Mouse (Mus musculus): ENCODE measurements around the gene Gucd1. TPM values are rescaled to one million over a fixed set of nuclear protein-coding genes. Genes with fewer than 3 reads are reported as not detected.

Gene Gucd1
- total RNA-seq, 2 experiments from 2014 or later: 42.4 to 44.6 TPM

GRCm38 (mm10) chr10:75332268-75332667 lies 185.5 kb downstream of the Gucd1 start:
- no peak for DNase-seq (ENCODE audit: low spot score in 2 of 2)

GRCm38 (mm10) chr10:75328201-75328704 lies 189.5 kb downstream of the Gucd1 start:
- DNase-seq (ENCODE audit: low spot score in 2 of 2): no peak

GRCm38 (mm10) chr10:75327081-75327480 lies 190.7 kb downstream of the Gucd1 start:
- no peak for DNase-seq (ENCODE audit: low spot score in 2 of 2)

DNA sequence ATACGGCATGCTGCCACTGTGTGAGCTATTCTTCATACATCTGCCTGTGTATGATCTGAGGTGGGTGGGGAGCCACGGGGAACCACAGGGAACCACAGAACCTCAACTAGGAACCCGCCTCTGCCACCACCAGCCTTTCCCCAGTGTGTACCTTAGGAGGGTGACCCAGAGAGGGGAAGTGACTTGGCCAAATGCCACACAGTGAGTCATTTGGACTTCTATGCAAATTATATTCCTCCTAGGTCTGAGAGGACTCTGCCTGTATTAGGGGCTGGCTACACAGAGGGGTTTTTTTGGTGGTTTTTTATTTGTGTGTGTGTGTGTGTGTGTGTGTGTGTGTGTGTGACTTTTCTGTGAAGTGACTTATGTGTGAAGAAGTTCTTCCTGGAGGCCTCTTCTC lies 191.2 kb downstream of the Gucd1 start:
- DNase-seq (ENCODE audit: low spot score in 2 of 2): no peak

DNA sequence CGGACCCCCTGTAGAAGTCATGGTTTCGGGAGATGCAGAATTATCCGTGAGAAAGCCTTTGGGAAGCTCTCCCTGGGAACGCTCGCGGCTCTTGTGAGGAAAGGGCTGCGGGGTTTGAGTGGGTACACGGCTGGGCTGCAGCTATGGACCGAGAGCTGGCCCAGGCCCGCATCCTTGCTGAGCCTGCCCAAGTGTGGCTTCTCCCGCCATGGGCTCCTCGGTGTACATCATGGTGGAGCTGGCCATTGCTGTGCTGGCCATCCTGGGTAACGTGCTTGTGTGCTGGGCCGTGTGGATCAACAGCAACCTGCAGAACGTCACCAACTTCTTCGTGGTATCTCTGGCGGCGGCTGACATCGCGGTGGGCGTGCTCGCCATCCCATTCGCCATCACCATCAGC lies 192.0 kb downstream of the Gucd1 start:
- DNase-seq (ENCODE audit: low spot score in 2 of 2): no peak

- no peak for DNase-seq (ENCODE audit: low spot score in 2 of 2)
Measured at GRCm38 (mm10) chr10:75324391-75324790, 193.4 kb downstream of the Gucd1 start.

- DNase-seq (ENCODE audit: low spot score in 2 of 2): no peak
Measured at GRCm38 (mm10) chr10:75323986-75324385, 193.8 kb downstream of the Gucd1 start.

- DNase-seq (ENCODE audit: low spot score in 2 of 2): no peak
Measured at GRCm38 (mm10) chr10:75322966-75323365, 194.8 kb downstream of the Gucd1 start.

DNA sequence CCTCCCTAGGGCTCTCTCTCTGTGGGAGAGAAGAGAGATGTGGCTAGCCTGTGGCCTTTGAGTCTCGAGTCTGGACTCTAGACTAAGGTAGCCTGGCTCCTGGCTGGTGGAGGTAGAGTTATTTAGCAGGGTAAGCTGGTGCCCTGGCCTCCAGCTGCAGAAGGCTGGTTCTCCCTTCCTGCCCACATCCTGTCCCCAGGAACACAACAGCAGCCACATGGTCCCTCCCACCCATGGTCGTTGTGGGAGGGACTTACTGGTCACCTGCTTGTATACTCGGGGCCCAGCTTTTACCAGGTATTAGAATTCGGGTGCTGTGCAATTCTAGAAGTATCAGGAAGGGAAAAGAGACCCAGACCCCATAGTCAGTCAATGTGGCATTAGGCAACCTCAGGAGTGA lies 197.5 kb downstream of the Gucd1 start:
- DNase-seq (ENCODE audit: low spot score in 2 of 2): no peak

- no peak for DNase-seq (ENCODE audit: low spot score in 2 of 2)
Measured at GRCm38 (mm10) chr10:75318206-75318605, 199.6 kb downstream of the Gucd1 start.

- DNase-seq (ENCODE audit: low spot score in 2 of 2): peak; percentile 38 to 40
Measured at GRCm38 (mm10) chr10:75316908-75317761, 200.6 kb downstream of the Gucd1 start.

- no peak for DNase-seq (ENCODE audit: low spot score in 2 of 2)
Measured at GRCm38 (mm10) chr10:75316872-75316907, 201.1 kb downstream of the Gucd1 start, which contains the start of gene Adora2a. Adora2a (plus strand) TSS chr10:75316877.

- DNase-seq (ENCODE audit: low spot score in 2 of 2): no peak
Measured at GRCm38 (mm10) chr10:75316472-75316871, 201.3 kb downstream of the Gucd1 start.

- DNase-seq (ENCODE audit: low spot score in 2 of 2): no peak
Measured at GRCm38 (mm10) chr10:75315756-75316155, 202.0 kb downstream of the Gucd1 start.

GRCm38 (mm10) chr10:75314190-75314980 lies 203.4 kb downstream of the Gucd1 start:
- no peak for DNase-seq (ENCODE audit: low spot score in 2 of 2)

GRCm38 (mm10) chr10:75312361-75312760 lies 205.4 kb downstream of the Gucd1 start:
- DNase-seq (ENCODE audit: low spot score in 2 of 2): no peak

DNA sequence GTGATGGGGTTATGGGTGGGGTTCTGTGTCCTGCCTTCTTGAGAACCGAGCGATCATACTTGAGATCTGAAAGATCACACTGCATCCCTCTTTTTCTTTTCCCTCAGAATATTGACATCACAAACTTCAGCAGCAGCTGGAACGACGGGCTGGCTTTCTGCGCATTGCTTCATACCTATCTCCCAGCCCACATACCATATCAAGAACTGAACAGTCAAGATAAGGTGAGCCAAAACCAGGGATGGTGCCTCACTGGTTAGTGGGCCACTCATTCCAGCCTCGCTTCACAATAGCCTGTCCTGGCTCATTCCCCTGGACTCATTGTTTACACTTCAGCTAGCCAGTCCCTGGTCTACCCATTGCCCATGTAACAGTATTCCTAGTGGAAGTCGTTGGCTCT lies 210.6 kb downstream of the Gucd1 start:
- DNase-seq (ENCODE audit: low spot score in 2 of 2): no peak

GRCm38 (mm10) chr10:75304413-75304812 lies 213.4 kb downstream of the Gucd1 start:
- DNase-seq (ENCODE audit: low spot score in 2 of 2): no peak

DNA sequence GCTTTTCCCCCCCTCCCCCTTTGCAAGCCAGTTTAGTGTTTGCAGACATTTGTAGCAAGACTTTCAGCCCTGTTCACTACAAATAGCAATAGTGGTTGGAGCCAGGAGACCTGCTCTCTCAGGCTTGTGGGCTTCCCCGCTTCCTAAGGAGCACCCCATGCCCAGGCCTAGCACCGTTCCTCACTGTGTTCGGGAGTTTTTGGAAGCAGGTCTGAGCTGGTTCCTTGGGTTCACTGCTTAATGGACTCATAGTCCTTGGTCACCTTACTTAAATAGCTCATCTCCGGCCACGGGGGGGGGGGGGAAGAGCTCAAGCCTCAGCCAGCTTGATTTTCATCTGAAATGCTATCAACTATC lies 213.7 kb downstream of the Gucd1 start:
- no peak for DNase-seq (ENCODE audit: low spot score in 2 of 2)

GRCm38 (mm10) chr10:75303324-75304048 lies 214.3 kb downstream of the Gucd1 start:
- no peak for DNase-seq (ENCODE audit: low spot score in 2 of 2)

GRCm38 (mm10) chr10:75302536-75302935 lies 215.2 kb downstream of the Gucd1 start:
- no peak for DNase-seq (ENCODE audit: low spot score in 2 of 2)

DNA sequence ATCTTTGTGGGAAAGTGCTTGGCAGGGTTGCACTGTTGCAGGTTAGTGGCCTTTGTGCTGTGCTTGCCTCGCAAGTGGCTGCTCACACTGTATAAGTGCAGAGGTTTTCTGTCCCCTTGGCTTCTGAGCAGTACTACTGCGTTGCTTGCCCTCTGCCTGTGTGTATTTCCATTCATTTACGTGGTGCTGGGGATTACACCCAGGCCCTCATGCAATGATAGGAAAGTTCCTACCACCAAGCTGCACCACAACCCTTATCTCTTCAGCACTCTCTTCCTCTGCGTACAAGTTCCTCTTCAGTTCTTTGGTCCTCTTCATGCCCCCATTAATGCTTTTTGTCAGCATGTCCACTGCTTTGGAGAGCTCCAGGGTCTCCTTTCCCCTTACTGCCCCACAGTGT lies 215.8 kb downstream of the Gucd1 start:
- DNase-seq (ENCODE audit: low spot score in 2 of 2): no peak
